Comparison of ENCODE assay signal across 29 mouse cellular contexts in the genomic region with DNA sequence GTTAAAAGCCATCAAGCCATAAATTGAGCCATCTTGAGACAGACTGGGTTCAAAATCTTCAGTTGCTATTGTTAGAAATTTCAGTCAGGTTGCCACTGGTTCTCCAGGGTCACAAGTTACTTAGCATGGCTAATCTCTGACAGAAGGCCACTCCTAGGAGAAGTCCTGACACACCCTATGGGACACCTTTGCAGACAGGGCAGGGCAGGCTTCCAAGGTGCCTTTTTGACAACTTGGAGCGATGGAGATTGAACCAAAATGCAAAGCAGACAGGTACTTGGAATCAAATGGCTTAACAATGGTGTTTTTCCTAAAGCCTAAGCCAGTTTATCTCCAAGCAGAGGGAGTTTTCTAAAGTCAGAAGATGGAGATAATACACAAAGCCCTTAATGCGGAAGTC.
DNase-seq lines count a peak whose midpoint lies in the region; ATAC-seq and TF ChIP-seq lines count a peak whose summit lies in the region.
"Had no signal": no experiment of that assay in that cellular context is flagged by ENCODE, and none has a peak within 500 bp of the region (broad histone marks: within the 10 kb centered on the region; RNA-seq: fewer than 3 reads in every experiment).

No protein-coding gene starts in this region.

- no peak for TF ChIP-seq EP300 in liver, postnatal 0 days (IDR thresholded peaks at IDR 0.05; ENCODE audit: low read depth)
- no peak for TF ChIP-seq EP300 in liver, embryonic 14.5 days (IDR thresholded peaks at IDR 0.05; ENCODE audit: low read depth)

- whole genome bisulfite sequencing in liver, adult 2 months = 55% methylated on average over 2 of the region's 2 CpGs
- 56% methylated on average over 2 of the region's 2 CpGs for WGBS in liver, postnatal 0 days (ENCODE audit: insufficient replicate concordance)
- 31% methylated on average over 2 of the region's 2 CpGs for whole genome bisulfite sequencing in liver, embryonic 14.5 days (ENCODE audit: insufficient replicate concordance)

- H3K4me2 ChIP-seq in liver, postnatal 0 days (ENCODE audit: low read depth, low read length) = no peak overlapping the region
- H3K4me2 ChIP-seq in liver, embryonic 14.5 days (ENCODE audit: low read depth) = peak overlapping the region; percentile 13; the same call in 1 of the 2 replicates
- H3K4me2 ChIP-seq: embryonic facial prominence, embryonic 13.5 days; embryonic facial prominence, embryonic 15.5 days; forebrain, embryonic 12.5 days had no signal

- no peak for TF ChIP-seq CTCF in liver, adult 2 months (IDR thresholded peaks at IDR 0.05; ENCODE audit: low read depth, low read length)
- no peak for TF ChIP-seq CTCF in liver, postnatal 0 days (IDR thresholded peaks at IDR 0.05; ENCODE audit: low read depth)
- TF ChIP-seq CTCF in liver, embryonic 14.5 days (IDR thresholded peaks at IDR 0.05; ENCODE audit: low read depth) = no peak

- ATAC-seq in liver, postnatal 0 days = no peak
- ATAC-seq in liver, embryonic 14.5 days (ENCODE audit: insufficient read depth) = no peak
- ATAC-seq in cerebellum, adult (ENCODE audit: insufficient number of reproducible peaks, low FRiP score, low TSS enrichment) = no peak
- no peak for ATAC-seq in CD4-positive, CD25-positive, alpha-beta regulatory T cell, adult 4 months
- ATAC-seq: activated CD4-positive, CD25-positive, alpha-beta regulatory T cell, adult 4 months; forebrain, embryonic 14.5 days; forebrain, embryonic 16.5 days; Patski had no signal

- TF ChIP-seq POLR2A in liver, adult 2 months (IDR thresholded peaks at IDR 0.05; ENCODE audit: extremely low read depth, insufficient read depth, low read length) = no peak

- no peak overlapping the region for H3K9ac ChIP-seq in liver, adult 2 months (ENCODE audit: low read depth, low read length)
- no peak overlapping the region for H3K9ac ChIP-seq in liver, postnatal 0 days (replicated peaks)
- no peak overlapping the region for H3K9ac ChIP-seq in liver, embryonic 14.5 days (replicated peaks)
- H3K9ac ChIP-seq in ES-E14 (ENCODE audit: insufficient read depth, low read depth, low read length, poor library complexity, severe bottlenecking) = no peak overlapping the region
- H3K9ac ChIP-seq: embryonic facial prominence, embryonic 13.5 days; embryonic facial prominence, embryonic 15.5 days; forebrain, embryonic 12.5 days had no signal

- in situ Hi-C loops in ES-E14 (cut with MboI; ENCODE audit: low sequenced_read_pairs in 2 of 2, unreplicated experiment in 2 of 2) = no loop called here

- H3K4me3 ChIP-seq in liver, adult 2 months (ENCODE audit: insufficient read depth, low read depth, low read length) = no peak overlapping the region
- no peak overlapping the region for H3K4me3 ChIP-seq in liver, postnatal 0 days (ENCODE audit: low read depth, low read length)
- no peak overlapping the region for H3K4me3 ChIP-seq in liver, embryonic 14.5 days (ENCODE audit: insufficient read depth in 1 of 2, low read depth in 2 of 2, low read length in 2 of 2)
- H3K4me3 ChIP-seq in ES-E14 (ENCODE audit: insufficient read depth in 1 of 2, low read depth in 1 of 2, low read length in 2 of 2, poor library complexity in 1 of 2, severe bottlenecking in 1 of 2) = no peak overlapping the region
- H3K4me3 ChIP-seq: embryonic facial prominence, embryonic 13.5 days; embryonic facial prominence, embryonic 15.5 days; erythroblast, embryonic 14.5 days; forebrain, embryonic 10.5 days; forebrain, embryonic 12.5 days had no signal

- no peaks in the 10 kb centered on the region for H3K9me3 ChIP-seq in liver, postnatal 0 days (ENCODE audit: low read length)
- no peaks in the 10 kb centered on the region for H3K9me3 ChIP-seq in liver, embryonic 14.5 days (ENCODE audit: control insufficient read depth, low read length)
- no peaks in the 10 kb centered on the region for H3K9me3 ChIP-seq in ES-E14 (ENCODE audit: control insufficient read depth, insufficient read depth, low read depth, low read length)
- H3K9me3 ChIP-seq: embryonic facial prominence, embryonic 13.5 days; embryonic facial prominence, embryonic 15.5 days; forebrain, embryonic 10.5 days; forebrain, embryonic 12.5 days had no signal

- H3K79me2 ChIP-seq in liver, adult 2 months (ENCODE audit: control insufficient read depth, insufficient read depth, low read length) = no peaks in the 10 kb centered on the region

- H3K36me3 ChIP-seq in liver, adult 2 months (ENCODE audit: control insufficient read depth, insufficient read depth, low read length) = no peaks in the 10 kb centered on the region
- H3K36me3 ChIP-seq in liver, postnatal 0 days (replicated peaks; ENCODE audit: insufficient read depth, low read length) = no peaks in the 10 kb centered on the region
- no peaks in the 10 kb centered on the region for H3K36me3 ChIP-seq in liver, embryonic 14.5 days (replicated peaks; ENCODE audit: control insufficient read depth, insufficient read depth, low read depth)
- H3K36me3 ChIP-seq in ES-E14 (ENCODE audit: control insufficient read depth, insufficient read depth, low read length, poor library complexity, severe bottlenecking) = no peaks in the 10 kb centered on the region
- H3K36me3 ChIP-seq: embryonic facial prominence, embryonic 15.5 days; forebrain, embryonic 10.5 days; forebrain, embryonic 12.5 days; G1E had no signal

- peaks cover 15% of the 10 kb centered on the region for H3K4me1 ChIP-seq in liver, adult 2 months (ENCODE audit: control insufficient read depth, insufficient read depth, low read length)
- H3K4me1 ChIP-seq in liver, postnatal 0 days (ENCODE audit: insufficient read depth) = no peaks in the 10 kb centered on the region
- peaks cover 0 to 4% of the 10 kb centered on the region in 2 experiments; a peak in 2 of 4 replicates for H3K4me1 ChIP-seq in liver, embryonic 14.5 days (replicated peaks; ENCODE audit: control insufficient read depth in 2 of 2, insufficient read depth in 2 of 2, low read length in 1 of 2)
- peaks cover 2 to 13% of the 10 kb centered on the region in 2 experiments; a peak in 3 of 4 replicates for H3K4me1 ChIP-seq in ES-E14 (ENCODE audit: control insufficient read depth in 2 of 2, insufficient read depth in 2 of 2, low read length in 2 of 2, poor library complexity in 1 of 2)
- H3K4me1 ChIP-seq: embryonic facial prominence, embryonic 13.5 days; embryonic facial prominence, embryonic 15.5 days; forebrain, embryonic 10.5 days; forebrain, embryonic 12.5 days had no signal

- DNase-seq in liver, adult 2 months (ENCODE audit: extremely low read depth, low read depth, low spot score) = no peak
- no peak for DNase-seq in liver, postnatal 0 days
- DNase-seq in liver, embryonic 14.5 days (ENCODE audit: low read depth in 3 of 3, low spot score in 3 of 3) = no peak
- DNase-seq in liver (no peak), ES-E14 (ENCODE audit: low read depth, low spot score) (no peak), ZHBTc4 (ENCODE audit: low read depth, low spot score) (peak; percentile 89)
- DNase-seq: adrenal gland, adult 8-10 months; adrenal gland, postnatal 14 days; adrenal gland, postnatal 36 days; B cell, adult 2 months; cerebellum, adult 11 months; cerebellum, adult 18-20 months; cerebellum, adult 8-10 months; cerebellum, adult 9-11 months; cerebellum, postnatal 14 days; cerebellum, postnatal 36 days; embryo, embryonic 11 days had no signal

- H3K27ac ChIP-seq in liver, adult 2 months (replicated peaks; ENCODE audit: insufficient read depth, low read depth, low read length) = peak overlapping the region; percentile 31
- no peak overlapping the region for H3K27ac ChIP-seq in liver, postnatal 0 days (ENCODE audit: low read depth)
- H3K27ac ChIP-seq in liver, embryonic 14.5 days = no peak overlapping the region
- H3K27ac ChIP-seq in ES-E14 (ENCODE audit: insufficient read depth, low read depth, low read length, poor library complexity, severe bottlenecking) = peak overlapping the region; percentile 27; the same call in 1 of the 2 replicates
- H3K27ac ChIP-seq: embryonic facial prominence, embryonic 13.5 days; embryonic facial prominence, embryonic 15.5 days; forebrain, embryonic 10.5 days; forebrain, embryonic 12.5 days had no signal

- no peaks in the 10 kb centered on the region for H3K27me3 ChIP-seq in liver, adult 2 months (ENCODE audit: control insufficient read depth, insufficient read depth, low read length)
- no peaks in the 10 kb centered on the region for H3K27me3 ChIP-seq in liver, postnatal 0 days (ENCODE audit: insufficient read depth, low read length)
- no peaks in the 10 kb centered on the region for H3K27me3 ChIP-seq in liver, embryonic 14.5 days (ENCODE audit: control insufficient read depth, insufficient read depth, low read length)
- H3K27me3 ChIP-seq: embryonic facial prominence, embryonic 13.5 days; embryonic facial prominence, embryonic 15.5 days; forebrain, embryonic 12.5 days; Patski had no signal

TF ChIP-seq in ES-E14, 5 proteins besides CTCF, POLR2A, EP300 and RAD21:
- no peak for TF ChIP-seq MAFK (IDR thresholded peaks at IDR 0.05; ENCODE audit: insufficient read depth, low read depth, low read length)
- TF ChIP-seq CHD2 (IDR thresholded peaks at IDR 0.05; ENCODE audit: low read depth, low read length) = no peak
- no peak for TF ChIP-seq HCFC1 (IDR thresholded peaks at IDR 0.05; ENCODE audit: borderline replicate concordance, insufficient read depth, low read length)

Comparison
In these comparisons a context has a peak if more than half of its experiments do, and no peak if none do; other contexts are left out.
1. H3K27ac ChIP-seq: peak in liver, adult 2 months (single experiment) and ES-E14 (single experiment); none in liver, postnatal 0 days (single experiment) and liver, embryonic 14.5 days (single experiment).